Mouse (Mus musculus) neural tube, embryonic 14.5 days (tissue): ENCODE data around the gene 4930469K13Rik. TPM values are rescaled to one million over a fixed set of nuclear protein-coding genes. Genes with fewer than 3 reads are reported as not detected.

Source experiments
- ATAC-seq: fragments of 200-750 bp; cut with Nextera tagmentation; 2 replicates; pipeline ENCODE4 v1.8.0; 2017; ENCODE audit warnings: low read depth, mild to moderate bottlenecking, moderate TSS enrichment, moderate library complexity
- H3K27ac ChIP-seq: fragments of 300-500 bp; sonication (generic); 2 replicates; pipeline ENCODE4 v1.5.1; 2014; ENCODE audit warnings: low read depth, mild to moderate bottlenecking, control low read depth, low read length, moderate library complexity, mixed read lengths
- H3K27me3 ChIP-seq: fragments of 300-500 bp; sonication (generic); 2 replicates; pipeline ENCODE4 v1.6.1; 2014; ENCODE audit warnings: low read length; ENCODE audit not compliant: control insufficient read depth, insufficient read depth
- H3K36me3 ChIP-seq: fragments of 300-500 bp; sonication (generic); 2 replicates; pipeline ENCODE4 v1.6.1; 2014; ENCODE audit warnings: low read length, mixed read lengths; ENCODE audit not compliant: control insufficient read depth, insufficient read depth
- H3K4me1 ChIP-seq: fragments of 300-500 bp; sonication (generic); 2 replicates; pipeline ENCODE4 v1.6.1; 2014; ENCODE audit warnings: low read length; ENCODE audit not compliant: control insufficient read depth, insufficient read depth
- H3K4me2 ChIP-seq: fragments of 300-500 bp; sonication (generic); 2 replicates; pipeline ENCODE4 v1.6.1; 2014; ENCODE audit warnings: mild to moderate bottlenecking, low read depth, low read length, control low read depth
- H3K4me3 ChIP-seq: fragments of 300-500 bp; sonication (generic); 2 replicates; pipeline ENCODE4 v1.5.1; 2014; ENCODE audit warnings: low read depth, low read length, control low read depth, mixed read lengths
- H3K9ac ChIP-seq: fragments of 300-500 bp; sonication (generic); replicated peaks from 2 replicates; pipeline ENCODE4 v1.6.1; 2014; ENCODE audit warnings: low read depth, mild to moderate bottlenecking, control low read depth, low read length, mixed read lengths
- H3K9me3 ChIP-seq: fragments of 300-500 bp; sonication (generic); 2 replicates; pipeline ENCODE4 v1.6.1; 2016; ENCODE audit warnings: low read length; ENCODE audit not compliant: control insufficient read depth
- WGBS: fragments of 180-500 bp; shearing (Covaris S2); extraction: QIAGEN DNeasy Blood & Tissue Kit; methylation state at CpG from one replicate; pipeline ENCODE4 v1.1.7; 2014; 5-methylcytosine and 5-hydroxymethylcytosine counted together
- polyA plus RNA-seq: library from polyadenylated mRNA; unstranded; fragments of >200 nt; fragmentation: Nextera tagmentation; extraction: Ambion mirVana; gene quantifications from 2 replicates; pipeline ENCODE4 v1.2.1, GENCODE M21; 2014

4930469K13Rik gene
- polyA plus RNA-seq, 1 experiment from 2014 or later, result 41.4 TPM

DNA sequence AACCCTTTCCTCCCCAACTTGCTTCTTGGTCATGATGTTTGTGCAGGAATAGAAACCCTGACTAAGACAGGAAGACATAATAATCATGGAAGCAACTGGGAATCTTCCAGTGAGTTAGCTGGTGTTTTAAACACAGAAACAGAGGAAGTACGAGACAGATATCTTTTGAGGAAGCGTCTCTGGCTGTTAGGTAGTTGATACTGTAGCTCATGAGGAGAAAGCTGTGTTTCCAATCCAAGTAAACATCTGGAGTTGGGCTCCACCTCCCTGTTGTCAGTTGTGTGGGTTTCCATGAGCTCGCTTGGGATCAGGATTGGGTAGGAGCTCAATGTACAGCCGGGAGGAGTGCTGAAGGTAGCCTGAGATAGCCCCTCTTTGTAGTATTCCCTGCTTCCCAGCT is 151.9 kb downstream of the 4930469K13Rik start:
- H3K4me1 ChIP-seq, result no peaks in the 10 kb centered on the region
- no peak overlapping the region for H3K4me3 ChIP-seq
- H3K9ac ChIP-seq, result no peak overlapping the region
- WGBS, result 83% methylated on average over 4 of the region's 4 CpGs
- ATAC-seq, result no peak
- no peaks in the 10 kb centered on the region for H3K27me3 ChIP-seq
- H3K4me2 ChIP-seq, result no peak overlapping the region
- no peaks in the 10 kb centered on the region for H3K36me3 ChIP-seq
- no peaks in the 10 kb centered on the region for H3K9me3 ChIP-seq
- no peak overlapping the region for H3K27ac ChIP-seq

DNA sequence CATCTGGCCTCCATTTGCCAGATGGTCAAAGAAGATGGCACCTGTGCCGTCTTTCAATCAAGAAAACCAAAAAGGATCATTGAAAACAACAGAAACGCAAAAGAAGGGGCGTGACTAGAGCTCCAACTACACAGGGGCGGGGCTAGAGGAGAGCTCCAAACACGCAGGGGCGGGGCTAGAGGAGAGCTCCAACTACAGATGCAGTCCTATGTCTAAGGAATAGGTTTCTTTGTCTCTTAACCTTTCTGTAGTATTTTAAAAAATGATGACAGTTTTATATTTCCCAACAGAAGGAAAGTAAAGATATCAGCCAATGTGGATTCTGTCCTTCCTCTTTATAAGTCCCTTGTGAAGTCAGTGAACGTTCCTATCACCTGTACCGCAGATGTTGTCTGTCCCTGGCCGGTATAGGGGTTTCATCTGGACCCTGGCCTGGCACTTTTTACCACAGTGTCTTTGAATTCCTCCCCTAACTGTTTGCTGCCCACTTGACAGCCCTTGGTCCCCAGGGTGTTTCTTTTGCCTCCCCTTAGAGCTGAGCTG is 153.5 kb downstream of the 4930469K13Rik start:
- WGBS, result 85% methylated on average over 9 of the region's 9 CpGs
- ATAC-seq, result no peak
- no peak overlapping the region for H3K9ac ChIP-seq
- no peak overlapping the region for H3K4me3 ChIP-seq
- no peak overlapping the region for H3K27ac ChIP-seq
- H3K4me1 ChIP-seq, result no peaks in the 10 kb centered on the region
- no peaks in the 10 kb centered on the region for H3K9me3 ChIP-seq
- no peaks in the 10 kb centered on the region for H3K27me3 ChIP-seq
- H3K4me2 ChIP-seq, result no peak overlapping the region
- H3K36me3 ChIP-seq, result no peaks in the 10 kb centered on the region

- Histone ChIP-seq H3K4me2 (no peak overlapping the region), H3K27me3 (no peaks in the 10 kb centered on the region), H3K36me3 (no peaks in the 10 kb centered on the region), H3K9me3 (no peaks in the 10 kb centered on the region), H3K9ac (no peak overlapping the region), H3K4me3 (no peak overlapping the region), H3K4me1 (no peaks in the 10 kb centered on the region), H3K27ac (no peak overlapping the region)
- no peak for ATAC-seq
- 59% methylated on average over 4 of the region's 4 CpGs for WGBS
Observed at GRCm38 (mm10) chr11:33944067-33944785, 154.1 kb downstream of the 4930469K13Rik start.

DNA sequence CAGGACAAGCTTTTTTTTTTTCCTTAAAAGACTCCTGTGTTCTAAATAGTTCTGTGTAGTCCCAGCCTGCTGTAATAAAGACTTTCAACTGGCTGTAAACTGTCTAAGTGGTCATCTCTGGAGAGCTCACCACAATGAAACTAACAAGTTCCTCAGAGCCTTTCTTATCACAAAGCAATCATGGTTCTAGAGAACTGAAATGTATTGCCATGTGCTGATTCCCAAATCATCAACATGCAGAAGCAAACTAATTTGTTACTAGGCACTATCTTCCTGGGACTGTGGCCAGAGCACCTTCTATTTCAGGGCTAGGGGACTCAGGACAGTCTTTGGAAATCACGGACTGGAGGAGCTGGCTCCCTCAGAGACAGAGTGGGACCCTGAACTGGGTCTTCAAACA is 154.8 kb downstream of the 4930469K13Rik start:
- H3K9me3 ChIP-seq, result no peaks in the 10 kb centered on the region
- H3K4me1 ChIP-seq, result no peaks in the 10 kb centered on the region
- ATAC-seq, result no peak
- no peak overlapping the region for H3K9ac ChIP-seq
- H3K27me3 ChIP-seq, result no peaks in the 10 kb centered on the region
- no peaks in the 10 kb centered on the region for H3K36me3 ChIP-seq
- no peak overlapping the region for H3K4me3 ChIP-seq
- H3K27ac ChIP-seq, result no peak overlapping the region
- 57% methylated on average over 1 of the region's 1 CpGs for WGBS
- H3K4me2 ChIP-seq, result no peak overlapping the region

DNA sequence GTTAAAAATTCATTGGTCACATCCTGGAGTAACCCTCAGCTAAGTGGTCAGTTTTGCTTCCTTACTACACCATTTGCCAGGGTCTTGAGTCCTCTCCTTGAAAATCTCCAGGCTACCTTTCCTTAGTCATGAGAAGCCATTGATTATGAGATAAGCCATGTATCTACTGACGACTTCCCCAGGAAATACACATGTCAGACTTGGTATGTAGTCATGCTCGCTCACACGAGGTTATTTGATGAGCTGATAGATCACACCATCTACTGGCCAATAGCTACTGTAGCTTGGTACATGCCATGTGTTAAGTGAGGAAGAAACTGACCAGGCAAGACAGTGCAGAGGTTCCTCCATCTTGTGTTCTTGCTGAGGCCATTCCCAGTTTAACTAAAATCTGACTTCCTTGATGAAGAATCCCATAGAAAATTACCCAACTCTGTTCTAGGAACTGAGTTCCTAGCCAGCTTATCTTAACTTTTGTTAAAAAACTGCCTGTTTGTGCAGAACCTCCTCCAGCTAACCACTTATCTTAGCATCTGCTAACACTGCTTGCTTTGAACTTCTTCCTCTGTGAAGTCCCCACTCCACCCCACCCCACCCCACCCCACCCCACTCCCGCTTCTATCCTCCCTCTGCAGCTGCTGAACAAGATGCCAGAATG is 158.8 kb downstream of the 4930469K13Rik start:
- Histone ChIP-seq H3K27me3 (no peaks in the 10 kb centered on the region), H3K4me3 (no peak overlapping the region), H3K9ac (no peak overlapping the region), H3K9me3 (no peaks in the 10 kb centered on the region), H3K27ac (no peak overlapping the region), H3K4me1 (no peaks in the 10 kb centered on the region), H3K36me3 (no peaks in the 10 kb centered on the region), H3K4me2 (no peak overlapping the region)
- WGBS, result 90% methylated on average over 4 of the region's 4 CpGs
- ATAC-seq, result no peak

DNA sequence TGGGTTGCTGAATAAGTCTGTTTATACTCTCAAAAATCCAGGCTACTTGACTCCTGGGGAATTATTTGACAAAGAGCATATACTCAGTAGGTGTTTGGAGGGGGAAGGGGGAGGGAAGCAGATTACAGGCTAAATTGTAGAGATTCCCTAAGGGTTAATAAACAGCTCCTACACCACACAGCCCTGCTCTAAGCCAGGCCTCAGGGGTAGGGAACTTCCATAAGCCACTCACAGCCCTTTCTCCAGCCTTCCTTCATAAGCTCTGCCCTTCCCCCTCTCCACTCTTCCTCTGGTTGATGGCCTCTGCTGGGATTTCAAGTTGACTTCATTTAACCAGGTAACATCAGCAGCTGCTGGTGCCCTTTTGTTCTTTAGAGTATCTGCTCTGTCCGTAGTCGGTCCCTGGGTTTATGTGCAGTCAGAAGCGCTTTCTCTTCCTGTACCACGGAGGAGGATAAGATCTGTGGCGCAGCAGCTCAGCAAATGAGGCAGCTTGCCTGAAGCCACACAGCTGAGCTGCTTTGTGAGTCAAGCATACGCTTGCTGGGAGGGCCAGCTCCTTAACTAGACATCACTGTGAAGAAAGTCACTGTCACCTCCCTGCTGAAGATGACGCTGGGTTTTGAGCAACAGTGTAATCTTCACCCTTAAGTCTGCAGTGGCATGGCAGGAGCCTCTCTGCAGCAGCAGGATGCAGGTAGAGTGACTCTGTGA is 159.6 kb downstream of the 4930469K13Rik start:
- H3K4me1 ChIP-seq, result no peaks in the 10 kb centered on the region
- WGBS, result 54% methylated on average over 7 of the region's 7 CpGs
- ATAC-seq, result peak; percentile 11; the same call in 1 of the 2 replicates
- no peaks in the 10 kb centered on the region for H3K9me3 ChIP-seq
- no peak overlapping the region for H3K27ac ChIP-seq
- H3K9ac ChIP-seq, result no peak overlapping the region
- no peaks in the 10 kb centered on the region for H3K27me3 ChIP-seq
- no peak overlapping the region for H3K4me3 ChIP-seq
- no peak overlapping the region for H3K4me2 ChIP-seq
- no peaks in the 10 kb centered on the region for H3K36me3 ChIP-seq

- no peak overlapping the region for H3K27ac ChIP-seq
- H3K9me3 ChIP-seq, result no peaks in the 10 kb centered on the region
- ATAC-seq, result no peak
- no peak overlapping the region for H3K9ac ChIP-seq
- no peak overlapping the region for H3K4me2 ChIP-seq
- peaks cover 1% of the 10 kb centered on the region; the same call in 1 of the 2 replicates for H3K4me1 ChIP-seq
- WGBS, result 88% methylated on average over 8 of the region's 8 CpGs
- H3K36me3 ChIP-seq, result no peaks in the 10 kb centered on the region
- H3K4me3 ChIP-seq, result no peak overlapping the region
- no peaks in the 10 kb centered on the region for H3K27me3 ChIP-seq
Observed at GRCm38 (mm10) chr11:33937641-33938040, 160.7 kb downstream of the 4930469K13Rik start.

GRCm38 (mm10) chr11:33934286-33934685 is 164.1 kb downstream of the 4930469K13Rik start:
- Histone ChIP-seq H3K36me3 (no peaks in the 10 kb centered on the region), H3K4me1 (peaks cover 7% of the 10 kb centered on the region; the same call in 1 of the 2 replicates), H3K9ac (no peak overlapping the region), H3K4me3 (no peak overlapping the region), H3K4me2 (no peak overlapping the region), H3K27me3 (no peaks in the 10 kb centered on the region), H3K27ac (no peak overlapping the region), H3K9me3 (no peaks in the 10 kb centered on the region)
- ATAC-seq, result no peak
- 64% methylated on average over 9 of the region's 9 CpGs for WGBS
